Mouse (Mus musculus) ES-Bruce4 (cell line): ENCODE data around the gene Phlda2. TPM values are rescaled to one million over a fixed set of nuclear protein-coding genes. Genes with fewer than 3 reads are reported as not detected.

Experiments used
- H3K27ac ChIP-seq: 2 replicates; pipeline ENCODE4 v1.5.1; 2012; ENCODE audit warnings: low read length, inconsistent platforms; ENCODE audit not compliant: insufficient read depth
- H3K27me3 ChIP-seq: 2 replicates; pipeline ENCODE4 v1.6.1; 2012; ENCODE audit warnings: mild to moderate bottlenecking, low read length, inconsistent platforms; ENCODE audit not compliant: control insufficient read depth, poor library complexity, insufficient read depth, severe bottlenecking
- H3K36me3 ChIP-seq: 2 replicates; pipeline ENCODE4 v1.6.1; 2012; ENCODE audit warnings: inconsistent platforms, mild to moderate bottlenecking, low read length, moderate library complexity; ENCODE audit not compliant: control insufficient read depth, poor library complexity, insufficient read depth, severe bottlenecking
- H3K4me1 ChIP-seq: one replicate; pipeline ENCODE4 v1.8.1; 2011; ENCODE audit warnings: low read length; ENCODE audit not compliant: control insufficient read depth, insufficient read depth
- H3K4me3 ChIP-seq: 2 replicates; pipeline ENCODE4 v1.5.1; 2011; ENCODE audit warnings: low read depth, mild to moderate bottlenecking, low read length
- H3K9ac ChIP-seq: 2 replicates; pipeline ENCODE4 v1.6.1; 2012; ENCODE audit warnings: low read depth, mild to moderate bottlenecking, inconsistent platforms; ENCODE audit not compliant: poor library complexity, severe bottlenecking
- H3K9me3 ChIP-seq: replicated peaks from 2 replicates; pipeline ENCODE4 v1.6.1; 2012; ENCODE audit warnings: mild to moderate bottlenecking, low read length, inconsistent platforms; ENCODE audit not compliant: control insufficient read depth, poor library complexity, insufficient read depth, severe bottlenecking
- CTCF ChIP-seq: IDR thresholded peaks from one replicate; pipeline ENCODE4 v1.8.1; 2011; ENCODE audit warnings: low read depth, low read length
- EP300 ChIP-seq: IDR thresholded peaks from 2 replicates; pipeline ENCODE4 v1.6.1; 2011; ENCODE audit warnings: low read depth, low read length; ENCODE audit not compliant: insufficient read depth
- POLR2A ChIP-seq: IDR thresholded peaks from one replicate; pipeline ENCODE4 v1.8.1; 2011; ENCODE audit warnings: low read length; ENCODE audit not compliant: insufficient read depth
- polyA plus RNA-seq: library from polyadenylated mRNA; stranded (reverse); fragments of >200 nt; gene quantifications from 2 replicates; pipeline ENCODE4 v1.2.4, GENCODE M21; 2011; ENCODE audit warnings: low read depth; ENCODE audit not compliant: missing spikeins, insufficient read depth, insufficient read length

Phlda2 gene
- 43.1 and 44.9 TPM in 2 replicates for polyA plus RNA-seq

- TF ChIP-seq EP300, result peak; percentile 49; the same call in 1 of the 2 replicates
- TF ChIP-seq POLR2A, result no peak
- Histone ChIP-seq H3K9me3 (no peaks in the 10 kb centered on the region), H3K9ac (peak within 1 kb of the TSS; percentile 38), H3K27me3 (no peaks in the 10 kb centered on the region), H3K36me3 (no peaks in the 10 kb centered on the region), H3K4me3 (peak within 1 kb of the TSS; percentile 74), H3K27ac (peak within 1 kb of the TSS; percentile 62), H3K4me1 (peaks cover 6% of the 10 kb centered on the region)
These were observed at the start of gene Phlda2 for GRCm38 (mm10) chr7:143502418-143503200. Gene Phlda2, minus strand, starts transcription at chr7:143503150.

- Histone ChIP-seq H3K4me1 (no peaks in the 10 kb centered on the region), H3K36me3 (peaks cover 6% of the 10 kb centered on the region; the same call in 1 of the 2 replicates), H3K9ac (peak overlapping the region; percentile 78), H3K4me3 (peak overlapping the region; percentile 96), H3K9me3 (no peaks in the 10 kb centered on the region), H3K27me3 (no peaks in the 10 kb centered on the region), H3K27ac (peak overlapping the region; percentile 95)
- no peak for TF ChIP-seq POLR2A
- TF ChIP-seq CTCF, result no peak
These were observed 46.8 kb upstream of the Phlda2 start for GRCm38 (mm10) chr7:143549588-143550220.

- H3K4me3 ChIP-seq, result peak within 1 kb of the TSS; percentile 96
- no peaks in the 10 kb centered on the region for H3K4me1 ChIP-seq
- H3K9ac ChIP-seq, result peak within 1 kb of the TSS; percentile 80
- peaks cover 6% of the 10 kb centered on the region; the same call in 1 of the 2 replicates for H3K36me3 ChIP-seq
- no peaks in the 10 kb centered on the region for H3K27me3 ChIP-seq
- H3K27ac ChIP-seq, result peak within 1 kb of the TSS; percentile 95
- no peaks in the 10 kb centered on the region for H3K9me3 ChIP-seq
- TF ChIP-seq POLR2A (peak; percentile 80), EP300 (no peak)
These were observed 46.1 kb upstream of the Phlda2 start, which contains the start of gene Nap1l4 for GRCm38 (mm10) chr7:143548976-143549457. Gene Nap1l4, minus strand, starts transcription at chr7:143549106.

GRCm38 (mm10) chr7:143548231-143548961 is 45.4 kb upstream of the Phlda2 start:
- no peaks in the 10 kb centered on the region for H3K9me3 ChIP-seq
- H3K36me3 ChIP-seq, result 0 out of 2 replicates have a peak, but pooled peaks cover 6% of the 10 kb centered on the region
- peak overlapping the region; percentile 24 for H3K27ac ChIP-seq
- no peaks in the 10 kb centered on the region for H3K27me3 ChIP-seq
- no peaks in the 10 kb centered on the region for H3K4me1 ChIP-seq
- TF ChIP-seq EP300 (no peak), POLR2A (no peak), CTCF (no peak)
- H3K4me3 ChIP-seq, result peak overlapping the region; percentile 94
- H3K9ac ChIP-seq, result peak overlapping the region; percentile 80

GRCm38 (mm10) chr7:143546554-143546953 is 43.6 kb upstream of the Phlda2 start:
- Histone ChIP-seq H3K27me3 (no peaks in the 10 kb centered on the region), H3K27ac (no peak overlapping the region), H3K4me3 (no peak overlapping the region), H3K36me3 (0 out of 2 replicates have a peak, but pooled peaks cover 2% of the 10 kb centered on the region), H3K9me3 (no peaks in the 10 kb centered on the region), H3K9ac (0 out of 2 replicates have a peak overlapping the region, but pooled peaks have one; percentile 36), H3K4me1 (no peaks in the 10 kb centered on the region)
- no peak for TF ChIP-seq POLR2A
- TF ChIP-seq CTCF, result no peak
- TF ChIP-seq EP300, result no peak
